Mouse (Mus musculus): ENCODE data around the gene Snap29.

DNA sequence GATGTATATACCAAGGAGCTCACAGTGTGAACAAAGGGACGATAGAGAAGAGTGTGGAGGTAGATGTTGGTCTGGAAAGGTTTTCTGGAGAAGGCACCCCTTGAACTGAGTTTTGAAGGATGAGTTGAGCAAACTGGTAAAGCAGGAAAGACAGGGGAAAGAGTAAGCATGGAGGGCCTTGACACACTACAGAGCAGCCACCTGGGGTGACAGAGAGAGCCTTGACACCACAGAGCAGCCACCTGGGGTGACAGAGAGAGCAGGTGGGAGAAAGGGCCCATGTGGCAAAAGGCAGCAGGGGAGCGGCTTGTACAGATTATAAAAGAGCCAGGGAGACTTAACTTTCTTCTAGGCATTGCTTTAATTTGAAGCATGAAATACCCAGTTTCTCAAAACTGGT is 69.0 kb downstream of the Snap29 start:
- TF ChIP-seq CTCF (IDR thresholded peaks at IDR 0.05; ENCODE audit: low read depth, low read length) (no peak), POLR2A (IDR thresholded peaks at IDR 0.05; ENCODE audit: extremely low read depth, insufficient read depth, low read length) (no peak)
